Mouse (Mus musculus) layer of hippocampus, adult 8-10 months (tissue): ENCODE measurements around the gene Nfasc. TPM values are rescaled to one million over a fixed set of nuclear protein-coding genes. Genes with fewer than 3 reads are reported as not detected.

ENCODE experiments used
- DNase-seq, 2 experiments: peaks; one replicate each; pipeline ENCODE4 v3.0.0; 2022; ENCODE audit warnings: low spot score in 2 of 2
- total RNA-seq, 4 experiments: library from RNA; stranded (reverse); gene quantifications; 2 replicates each; pipeline ENCODE4 v1.2.4; 2022

Gene Nfasc
- total RNA-seq, 4 experiments from 2014 or later, result 153 to 171 (median 158) TPM

GRCm38 (mm10) chr1:132653161-132653560 is 88.4 kb downstream of the Nfasc start:
- DNase-seq, result no peak

DNA sequence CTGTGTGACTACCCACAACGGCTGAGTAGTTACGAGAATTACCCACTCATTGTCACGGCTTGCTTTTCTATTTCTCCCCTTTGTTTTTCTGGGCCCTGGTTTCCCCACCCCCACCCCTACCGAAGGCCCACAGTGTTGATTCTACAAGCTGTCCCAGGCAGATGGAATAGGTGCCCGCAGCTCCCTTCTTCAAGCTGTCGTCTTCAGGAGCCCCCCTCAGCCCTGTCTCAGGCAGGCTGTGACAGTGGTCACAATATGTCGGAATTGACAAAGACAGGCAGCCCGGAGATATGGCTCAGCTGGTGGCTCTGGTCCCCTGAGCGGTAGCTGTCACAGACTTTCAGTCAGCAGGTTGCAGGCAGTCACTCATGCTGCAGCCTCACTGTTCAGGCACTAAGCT is 90.9 kb downstream of the Nfasc start:
- DNase-seq, result no peak

DNA sequence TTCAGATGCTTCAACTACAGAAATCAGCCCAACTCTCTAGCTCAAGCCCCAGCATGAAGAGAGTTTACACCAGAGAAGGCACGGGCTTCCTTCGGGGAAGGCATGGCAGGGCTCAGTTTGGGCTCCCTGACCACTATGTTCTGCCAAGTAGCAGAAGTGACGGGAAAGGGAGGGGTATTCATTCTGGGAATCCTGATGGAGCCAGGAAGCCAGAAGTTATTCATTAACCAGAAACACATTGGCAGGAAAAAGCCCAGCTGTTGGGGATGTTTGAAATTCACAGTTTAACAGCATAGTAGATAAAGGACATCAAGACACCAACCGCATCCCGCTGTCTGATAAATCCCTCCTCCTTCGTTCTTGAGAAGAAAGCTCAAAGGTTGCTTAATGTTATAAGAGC is 93.6 kb downstream of the Nfasc start:
- no peak for DNase-seq

DNA sequence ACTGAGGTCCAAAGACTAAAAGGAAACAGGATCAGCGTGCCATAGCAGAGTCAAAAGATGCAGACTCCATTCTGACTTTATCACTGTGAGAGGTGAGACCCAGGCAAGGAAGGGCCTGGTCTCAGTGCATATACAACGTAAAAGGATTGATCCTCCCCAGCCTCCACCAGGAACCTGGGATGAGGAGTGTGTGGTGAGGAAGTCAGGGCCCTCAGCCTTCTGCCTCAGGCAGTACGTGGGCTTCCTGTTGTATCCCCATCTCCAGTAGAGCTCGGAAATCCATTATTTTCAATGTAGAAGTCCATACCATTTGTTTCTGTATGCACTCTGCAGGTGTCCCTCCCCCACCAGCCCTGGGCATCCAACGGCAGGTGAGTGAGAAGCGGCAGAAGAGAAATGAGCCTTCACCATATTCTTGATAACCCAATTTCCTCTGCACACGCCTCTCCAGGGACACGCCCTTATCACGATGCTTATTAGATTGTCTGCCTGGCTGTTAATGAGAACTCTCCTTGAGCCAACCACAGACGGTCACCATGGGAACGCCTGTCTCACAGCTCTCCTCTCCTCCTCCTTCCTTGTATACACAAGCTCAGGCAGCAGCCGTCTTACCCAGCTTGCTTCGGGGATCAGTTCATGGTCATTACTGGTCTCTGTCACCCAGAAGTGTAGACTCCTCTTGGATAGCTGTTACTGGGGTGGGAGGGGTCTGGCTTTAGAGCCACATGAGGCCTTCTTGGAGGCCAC is 100.4 kb downstream of the Nfasc start:
- peak; percentile 55 to 59 for DNase-seq

DNA sequence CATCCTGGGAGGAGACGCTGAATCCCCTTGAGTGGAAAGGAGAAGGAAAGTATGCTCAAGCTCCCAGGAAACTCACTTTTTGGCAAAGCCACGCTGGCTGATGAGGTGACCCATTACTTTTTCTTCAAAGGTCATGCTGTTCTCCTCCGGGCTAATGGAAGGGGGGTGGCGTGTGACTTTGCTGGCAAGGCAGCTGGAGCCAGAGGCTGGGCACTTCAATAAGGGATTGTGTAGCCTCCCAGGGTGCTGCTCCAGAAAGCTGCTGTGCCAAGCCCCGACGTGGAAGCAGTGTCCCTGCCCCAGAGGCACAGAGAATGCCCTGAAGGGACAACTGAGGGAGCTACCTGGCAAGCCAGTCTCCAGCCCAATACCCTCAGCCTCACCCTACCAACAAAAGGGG is 101.3 kb downstream of the Nfasc start:
- DNase-seq, result peak; percentile 68 to 72

DNA sequence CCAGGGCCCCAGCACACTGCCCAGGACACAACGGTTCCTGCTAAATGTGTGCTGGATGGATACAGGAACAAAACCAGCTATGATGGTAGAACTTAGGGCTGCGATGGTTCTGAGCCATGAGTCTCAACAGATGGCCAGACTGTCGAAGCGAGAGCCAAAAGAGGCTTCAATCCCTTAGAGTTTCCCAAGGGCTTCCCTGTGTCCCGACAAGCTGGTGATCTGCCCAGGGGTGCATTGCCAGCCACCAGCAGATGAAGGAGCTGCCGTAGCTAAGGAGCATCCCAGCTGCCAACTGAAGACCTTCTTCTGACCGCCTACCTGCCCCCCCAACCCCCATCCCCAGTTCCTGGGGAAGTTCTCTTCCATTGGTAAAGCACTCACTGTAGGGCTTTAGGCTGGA is 104.3 kb downstream of the Nfasc start:
- no peak for DNase-seq

- DNase-seq, result no peak
Observed at GRCm38 (mm10) chr1:132629611-132630370, 111.8 kb downstream of the Nfasc start.

- DNase-seq, result no peak
Observed at GRCm38 (mm10) chr1:132628599-132628998, 113.0 kb downstream of the Nfasc start.

DNA sequence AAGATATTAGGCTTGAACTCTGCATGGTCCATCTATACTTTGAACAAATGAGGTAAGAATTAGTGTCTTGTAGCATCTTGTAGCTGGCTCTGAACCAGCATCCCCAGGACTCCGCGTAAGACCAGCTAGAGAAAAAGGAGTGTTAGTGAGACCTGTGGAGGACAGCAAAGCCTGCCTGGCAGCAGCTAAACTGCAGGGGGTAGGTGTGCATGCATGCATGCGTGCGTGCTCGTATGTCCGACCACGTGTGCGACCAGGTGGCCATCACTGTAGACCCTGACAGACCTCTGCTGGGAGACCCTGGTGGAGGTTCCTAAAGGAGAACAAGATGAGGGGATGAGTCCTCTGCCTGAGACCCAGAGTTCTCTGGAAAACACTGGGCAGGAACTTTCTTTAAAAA is 113.4 kb downstream of the Nfasc start:
- no peak for DNase-seq

DNA sequence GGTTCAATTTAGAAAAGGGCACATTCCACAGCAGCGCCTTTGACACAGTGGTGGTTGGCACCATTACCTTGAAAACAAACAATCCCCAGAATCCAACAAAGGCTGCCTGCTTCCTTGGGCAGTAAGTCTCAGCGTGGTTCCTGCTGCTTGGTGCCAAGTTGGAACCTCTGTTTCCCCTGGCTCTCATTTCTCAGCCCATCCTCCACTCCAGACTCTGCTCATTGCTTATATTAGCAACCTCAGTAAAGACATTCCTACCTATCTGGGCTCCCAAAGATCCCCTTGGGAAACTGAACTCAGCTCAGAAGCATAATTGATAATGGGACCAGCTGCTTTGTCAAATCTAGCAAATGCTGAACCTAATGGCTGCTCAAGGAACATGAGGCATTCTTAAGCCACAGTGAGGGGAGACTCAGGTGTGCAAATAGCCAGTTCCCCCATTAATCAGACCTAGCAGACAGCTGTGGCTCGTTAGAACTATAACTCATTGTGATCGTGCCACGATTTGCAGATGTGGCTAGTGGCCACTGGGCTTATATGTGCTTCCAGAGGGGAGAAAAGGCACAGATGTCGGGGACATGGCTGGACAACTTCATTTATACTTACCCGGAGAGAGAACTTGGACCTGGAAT is 115.4 kb downstream of the Nfasc start:
- DNase-seq, result no peak

- no peak for DNase-seq
Observed at GRCm38 (mm10) chr1:132625034-132625433, 116.6 kb downstream of the Nfasc start.

- no peak for DNase-seq
Observed at GRCm38 (mm10) chr1:132624466-132624865, 117.1 kb downstream of the Nfasc start.

DNA sequence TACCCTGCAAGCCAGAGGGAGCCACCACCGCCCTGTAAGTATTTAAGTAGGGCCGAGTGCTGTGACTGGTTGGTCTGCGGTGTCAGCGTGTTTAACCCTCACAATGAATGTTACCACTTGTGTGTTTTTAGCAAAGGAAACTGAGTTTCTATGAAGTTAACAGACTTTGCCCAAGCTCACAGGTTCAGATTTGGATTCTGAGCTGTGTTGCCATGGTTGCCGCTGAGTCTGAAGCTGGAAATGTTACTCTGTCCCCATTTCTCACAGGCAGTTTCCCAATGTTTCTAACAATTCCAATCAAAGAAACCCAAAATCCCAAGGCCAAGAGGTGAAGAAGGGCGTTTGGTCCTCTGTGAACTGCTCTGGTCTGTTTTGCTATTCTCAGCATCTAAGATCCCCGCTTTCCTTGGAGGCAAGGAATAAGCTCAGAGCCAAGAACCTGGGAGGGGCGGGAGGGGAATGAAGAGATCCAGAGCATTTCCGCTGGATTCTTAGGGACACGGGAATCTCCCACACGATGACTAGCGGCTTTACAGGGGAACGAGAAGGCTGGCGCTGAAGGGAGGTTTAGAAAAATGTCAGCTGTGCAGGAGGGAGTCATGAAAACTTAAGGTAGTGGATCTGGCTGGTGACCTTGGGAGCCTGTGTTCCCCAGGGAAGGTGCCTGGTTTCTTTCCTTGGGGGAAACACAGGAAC is 117.8 kb downstream of the Nfasc start:
- DNase-seq, result no peak

DNA sequence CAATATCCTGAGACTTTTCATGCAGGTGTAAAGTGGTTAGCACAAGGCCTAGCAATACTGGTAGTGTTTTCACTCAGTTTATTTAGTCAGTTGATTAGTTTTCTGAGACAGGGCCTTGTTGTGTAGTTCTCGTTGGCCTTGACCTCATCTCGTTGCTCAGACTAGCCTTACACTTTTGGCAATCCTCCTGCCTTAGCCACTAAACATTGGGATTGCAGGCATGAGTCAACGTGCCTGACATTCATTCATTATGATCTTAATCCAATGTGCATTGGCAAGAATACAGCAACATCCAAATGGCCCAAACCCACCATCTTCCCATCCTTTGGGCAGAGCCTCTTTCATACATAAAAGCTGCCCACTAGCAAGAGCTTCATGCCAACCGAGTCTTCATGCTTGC is 129.5 kb downstream of the Nfasc start:
- no peak for DNase-seq

- peak in 1 of 2 experiments; percentile 74 for DNase-seq
Observed at GRCm38 (mm10) chr1:132609048-132609634, 132.5 kb downstream of the Nfasc start.

DNA sequence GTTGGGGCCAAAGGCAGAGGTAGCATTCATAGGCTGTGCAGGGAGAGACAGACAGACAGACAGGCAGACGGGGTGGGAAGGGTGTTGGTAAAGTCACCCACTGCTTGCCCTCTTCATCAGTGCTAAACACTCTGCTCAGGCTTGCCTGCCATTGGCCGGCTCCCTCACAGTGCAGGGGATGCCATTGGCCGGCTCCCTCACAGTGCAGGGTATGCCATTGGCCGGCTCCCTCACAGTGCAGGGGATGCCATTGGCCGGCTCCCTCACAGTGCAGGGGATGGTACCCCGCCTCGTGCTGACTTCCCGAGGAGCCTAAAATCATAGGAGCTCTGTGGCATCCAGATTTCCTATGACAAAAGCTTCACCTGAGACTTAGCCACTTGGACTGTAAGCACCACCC is 139.4 kb downstream of the Nfasc start:
- DNase-seq, result no peak

DNA sequence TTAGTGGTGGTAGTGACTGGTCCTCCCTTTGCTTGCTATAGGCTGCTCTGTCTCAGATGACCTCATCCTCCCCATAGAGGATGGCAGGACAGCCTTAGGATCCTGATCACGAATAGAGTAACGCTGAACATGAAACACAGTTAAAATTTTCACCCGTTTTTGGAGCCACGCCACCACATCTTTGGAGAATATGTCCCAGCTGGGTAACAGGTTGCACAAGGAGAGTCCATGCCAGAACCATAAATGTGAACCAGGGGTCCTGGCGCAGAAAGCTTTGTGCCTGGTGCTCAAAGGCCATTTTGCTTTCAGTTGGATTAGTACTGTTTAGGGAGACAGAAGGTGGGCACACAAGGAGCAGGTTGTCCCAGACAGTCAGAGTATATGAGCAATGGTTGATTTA is 143.6 kb downstream of the Nfasc start:
- no peak for DNase-seq

DNA sequence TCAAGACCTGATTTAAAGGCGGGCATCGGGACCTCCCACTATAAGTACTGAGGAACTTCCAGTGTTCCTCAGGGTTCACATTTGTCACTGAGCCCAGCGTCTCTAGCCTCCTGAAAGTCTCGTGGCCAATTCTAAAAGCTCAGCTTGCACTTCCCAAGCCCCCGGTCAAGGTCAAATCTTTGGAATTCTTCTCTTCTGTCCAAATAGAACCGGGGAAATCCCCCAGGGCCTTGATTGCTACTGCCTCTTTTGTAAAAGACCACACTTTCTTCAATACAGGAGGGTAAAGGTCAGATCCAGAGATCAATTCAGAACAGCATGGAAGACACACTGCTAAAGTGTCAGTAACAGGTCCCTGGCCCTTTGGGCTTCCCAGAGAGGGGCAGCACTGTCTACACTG is 145.9 kb downstream of the Nfasc start:
- no peak for DNase-seq

DNA sequence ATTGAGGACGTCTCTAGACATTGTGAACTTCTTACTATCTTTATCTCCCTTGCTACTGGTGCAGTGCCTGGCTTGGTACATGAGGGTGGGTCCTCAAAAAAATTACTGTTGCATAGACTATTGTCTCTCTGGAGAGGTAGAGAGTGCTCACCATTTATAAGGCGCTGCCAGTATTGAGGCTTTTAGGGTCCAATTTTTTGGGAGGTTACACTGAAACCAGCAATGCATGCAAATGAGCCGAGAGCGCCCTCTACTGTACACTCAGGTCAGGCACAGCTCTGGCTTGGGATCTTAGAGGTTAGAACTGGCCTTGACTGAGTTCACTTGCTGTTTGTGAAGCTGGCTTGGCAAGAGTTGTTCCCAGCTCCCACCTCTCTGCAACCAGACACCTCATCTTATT is 147.0 kb downstream of the Nfasc start:
- DNase-seq, result peak in 1 of 2 experiments; percentile 80

DNA sequence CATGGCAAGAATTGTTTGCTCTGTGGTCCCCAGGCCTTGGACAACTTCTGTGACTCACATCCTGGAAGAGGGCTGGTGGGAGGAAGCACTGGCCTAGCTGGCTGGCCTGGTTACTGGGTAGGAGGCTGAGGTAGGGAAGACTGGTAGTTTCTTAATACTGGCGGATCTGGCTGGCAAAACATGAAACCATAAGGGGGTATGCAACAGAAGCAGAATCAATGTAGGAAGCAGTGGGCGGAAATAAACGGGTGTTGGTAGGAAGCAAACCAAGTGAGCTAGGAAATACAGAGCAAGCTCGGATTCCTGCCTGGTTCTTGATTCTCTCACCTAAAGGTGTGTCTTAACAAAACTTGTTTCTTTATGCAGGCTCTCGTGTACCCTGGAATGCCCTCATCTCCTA is 149.5 kb downstream of the Nfasc start:
- peak in 1 of 2 experiments; percentile 42 for DNase-seq

DNA sequence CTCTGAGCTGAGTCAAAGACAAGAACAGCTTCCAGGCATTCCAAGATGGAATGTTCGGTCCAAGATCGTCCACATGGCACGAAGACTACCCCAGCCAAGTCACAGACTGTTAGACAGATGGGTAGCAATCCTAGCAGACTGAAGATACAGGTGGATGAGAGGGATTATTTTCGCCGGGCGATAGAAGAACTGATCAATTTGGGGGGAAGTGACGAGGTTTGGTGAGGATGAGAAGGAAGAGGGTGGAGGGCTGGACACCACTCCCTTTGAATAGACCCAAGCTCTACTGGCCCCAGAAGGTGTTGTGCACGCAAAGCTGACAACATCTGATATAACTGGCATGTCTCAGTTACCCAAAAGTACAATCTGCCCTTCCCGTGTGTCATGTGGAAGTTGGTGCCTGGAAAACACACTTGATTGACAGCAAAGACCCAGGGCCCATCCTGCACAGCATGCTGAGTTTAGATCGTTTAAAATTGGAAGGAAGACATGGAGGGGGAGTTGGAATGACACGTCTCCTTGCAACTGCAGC is 150.1 kb downstream of the Nfasc start:
- peak; percentile 56 to 61 for DNase-seq
